Mouse (Mus musculus) CH12.LX (cell line): ENCODE measurements at regions not wholly inside any gene's neighbourhood (a gene's known extent, or its start where the extent isn't known, plus 50 kb on each side); places are given as distances from the start of the nearest gene placed in this dataset.
A peak's percentile ranks its signal among the peaks of the same experiment; 100 is the strongest.

Experiments used
- DNase-seq: peaks from one replicate; pipeline ENCODE4 v3.0.0-alpha.2; 2013; ENCODE audit errors: extremely low read depth
- H3K27ac ChIP-seq: 2 replicates; pipeline ENCODE4 v1.5.1; 2012; ENCODE audit warnings: low read depth, mild to moderate bottlenecking, control low read depth, moderate library complexity; ENCODE audit not compliant: insufficient read depth
- H3K27me3 ChIP-seq: replicated peaks from 2 replicates; pipeline ENCODE3; 2012; ENCODE audit warnings: inconsistent platforms
- H3K36me3 ChIP-seq, 2 experiments: replicated peaks in 1 of 2; 2 replicates each; pipeline versions ENCODE3 to v1.6.1; 2012; ENCODE audit warnings: inconsistent platforms in 1 of 2, low read length in 1 of 2, mild to moderate bottlenecking in 1 of 2, mixed read lengths in 1 of 2, moderate library complexity in 1 of 2; ENCODE audit not compliant: control insufficient read depth in 1 of 2, insufficient read depth in 1 of 2
- H3K4me1 ChIP-seq, 2 experiments: 2 replicates each; pipeline ENCODE4 v1.6.1; 2012; ENCODE audit warnings: inconsistent platforms in 1 of 2, moderate library complexity in 1 of 2; ENCODE audit not compliant: insufficient read depth in 2 of 2, control insufficient read depth in 1 of 2
- H3K4me2 ChIP-seq: 2 replicates; pipeline ENCODE4 v1.6.1; 2012; ENCODE audit warnings: low read depth, mild to moderate bottlenecking, control low read depth; ENCODE audit not compliant: poor library complexity, insufficient read depth, severe bottlenecking
- H3K4me3 ChIP-seq, 3 experiments: fragments of 150-350 bp in 1 of 3; sonication (generic) in 1 of 3; replicated peaks in 1 of 3; 2 replicates each; pipeline versions ENCODE3 to v1.5.1; 2011 to 2012; ENCODE audit warnings: low read depth in 2 of 3, low read length in 2 of 3, mild to moderate bottlenecking in 2 of 3, moderate library complexity in 2 of 3, control low read depth in 1 of 3, improper control_type of control experiment in 1 of 3, inconsistent platforms in 1 of 3, mixed read lengths in 1 of 3; ENCODE audit not compliant: poor library complexity in 1 of 3
- H3K79me2 ChIP-seq: replicated peaks from 2 replicates; pipeline ENCODE4 v1.6.1; 2012; ENCODE audit warnings: mild to moderate bottlenecking, moderate library complexity; ENCODE audit not compliant: control insufficient read depth, poor library complexity, insufficient read depth, severe bottlenecking; ENCODE audit errors: extremely low read depth
- H3K9ac ChIP-seq: 2 replicates; pipeline ENCODE4 v1.6.1; 2012; ENCODE audit warnings: low read depth, mild to moderate bottlenecking, control low read depth, moderate library complexity; ENCODE audit not compliant: insufficient read depth
- H3K9me3 ChIP-seq: replicated peaks from 2 replicates; pipeline ENCODE3; 2012; ENCODE audit warnings: low read length, inconsistent platforms, mixed read lengths
- BHLHE40 ChIP-seq: IDR thresholded peaks from 2 replicates; pipeline ENCODE4 v1.6.1; 2011; ENCODE audit warnings: mild to moderate bottlenecking, low read depth, low read length, improper control_type of control experiment
- CHD2 ChIP-seq: IDR thresholded peaks from 2 replicates; pipeline ENCODE4 v1.6.1; 2011; ENCODE audit warnings: low read length, improper control_type of control experiment
- CTCF ChIP-seq, 2 experiments: IDR thresholded peaks in 1 of 2; conservative IDR thresholded peaks in 1 of 2; 2 replicates each; pipeline ENCODE4 v1.5.1; 2011 to 2012; ENCODE audit warnings: low read depth in 2 of 2, low read length in 2 of 2, improper control_type of control experiment in 1 of 2, inconsistent platforms in 1 of 2, mild to moderate bottlenecking in 1 of 2, moderate library complexity in 1 of 2
- ELF1 ChIP-seq: IDR thresholded peaks from 2 replicates; pipeline ENCODE4 v1.6.1; 2014; ENCODE audit warnings: low read depth, mild to moderate bottlenecking, inconsistent platforms, low read length, improper control_type of control experiment
- EP300 ChIP-seq: IDR thresholded peaks from 2 replicates; pipeline ENCODE4 v1.6.1; 2011; ENCODE audit warnings: low read length, improper control_type of control experiment
- GABPA ChIP-seq: IDR thresholded peaks from 2 replicates; pipeline ENCODE4 v1.6.1; 2012; ENCODE audit warnings: low read depth, low read length, improper control_type of control experiment, inconsistent platforms; ENCODE audit not compliant: insufficient replicate concordance
- HCFC1 ChIP-seq: IDR thresholded peaks from 2 replicates; pipeline ENCODE4 v1.6.1; 2012; ENCODE audit warnings: low read depth, mild to moderate bottlenecking, inconsistent platforms, low read length, improper control_type of control experiment
- IRF4 ChIP-seq: IDR thresholded peaks from 2 replicates; pipeline ENCODE4 v1.6.1; 2014; ENCODE audit warnings: low read depth, mild to moderate bottlenecking, inconsistent platforms, low read length, improper control_type of control experiment
- JUND ChIP-seq: conservative IDR thresholded peaks from 2 replicates; pipeline ENCODE4 v1.6.1; 2011; ENCODE audit warnings: low read depth, low read length, improper control_type of control experiment
- MAZ ChIP-seq: IDR thresholded peaks from 2 replicates; pipeline ENCODE4 v1.6.1; 2012; ENCODE audit warnings: low read depth, mild to moderate bottlenecking, inconsistent platforms, low read length, improper control_type of control experiment, moderate library complexity
- MEF2A ChIP-seq: IDR thresholded peaks from 2 replicates; pipeline ENCODE4 v1.6.1; 2014; ENCODE audit warnings: low read depth, mild to moderate bottlenecking, inconsistent platforms, low read length, improper control_type of control experiment, borderline replicate concordance
- MXI1 ChIP-seq: IDR thresholded peaks from 2 replicates; pipeline ENCODE4 v1.6.1; 2011; ENCODE audit warnings: mild to moderate bottlenecking, low read depth, low read length, improper control_type of control experiment
- PAX5 ChIP-seq: IDR thresholded peaks from 2 replicates; pipeline ENCODE4 v1.6.1; 2012; ENCODE audit warnings: low read length, inconsistent platforms, mixed read lengths
- POLR2A ChIP-seq: IDR thresholded peaks from 2 replicates; pipeline ENCODE4 v1.6.1; 2011; ENCODE audit warnings: low read depth, mild to moderate bottlenecking, improper control_type of control experiment, low read length
- POLR2AphosphoS2 ChIP-seq: IDR thresholded peaks from 2 replicates; pipeline ENCODE4 v1.6.1; 2011; ENCODE audit warnings: low read depth, low read length, improper control_type of control experiment
- RAD21 ChIP-seq: IDR thresholded peaks from 2 replicates; pipeline ENCODE4 v1.6.1; 2011; ENCODE audit warnings: low read depth, mild to moderate bottlenecking, low read length, improper control_type of control experiment, moderate library complexity
- RCOR1 ChIP-seq: conservative IDR thresholded peaks from 2 replicates; pipeline ENCODE4 v1.6.1; 2012; ENCODE audit warnings: low read depth, mild to moderate bottlenecking, inconsistent platforms, low read length, improper control_type of control experiment
- TCF12 ChIP-seq: IDR thresholded peaks from 2 replicates; pipeline ENCODE4 v1.6.1; 2014; ENCODE audit warnings: low read depth, mild to moderate bottlenecking, inconsistent platforms, low read length, improper control_type of control experiment
- USF1 ChIP-seq: IDR thresholded peaks from 2 replicates; pipeline ENCODE4 v1.6.1; 2014; ENCODE audit warnings: low read depth, mild to moderate bottlenecking, inconsistent platforms, low read length, improper control_type of control experiment
- ZKSCAN1 ChIP-seq: IDR thresholded peaks from 2 replicates; pipeline ENCODE4 v1.6.1; 2012; ENCODE audit warnings: low read depth, inconsistent platforms, low read length, improper control_type of control experiment, borderline replicate concordance
- ZMIZ1 ChIP-seq: IDR thresholded peaks from 2 replicates; pipeline ENCODE4 v1.6.1; 2012; ENCODE audit warnings: low read depth, mild to moderate bottlenecking, inconsistent platforms, low read length, improper control_type of control experiment
- ZNF384 ChIP-seq: IDR thresholded peaks from 2 replicates; pipeline ENCODE4 v1.6.1; 2012; ENCODE audit warnings: low read depth, low read length, improper control_type of control experiment, inconsistent platforms
- dilution Hi-C: fragments of 300-500 bp; cut with MboI; formaldehyde crosslinking; loops from 2 replicates; pipeline ENCODE4 v1.14.3; 2020; ENCODE audit warnings: low sequenced_read_pairs; ENCODE audit not compliant: extremely low pct_unique_long_range_greater_than_20kb, extremely low pct_ligation_motif_present
- in situ Hi-C: fragments of 300-500 bp; cut with MboI; formaldehyde crosslinking; loops from 3 replicates; pipeline ENCODE4 v1.14.3; 2019; ENCODE audit warnings: low sequenced_read_pairs, low pct_ligation_motif_present, low pct_unique_long_range_greater_than_20kb, mixed read lengths

GRCm38 (mm10) chr12:33605393-33605792 lies 176.0 kb downstream of the Twistnb start:
- H3K4me3 ChIP-seq, result no peak overlapping the region
- H3K79me2 ChIP-seq, result no peaks in the 10 kb centered on the region
- in situ Hi-C loops (no loop called here), dilution Hi-C loops (no loop called here)
- peaks cover 0 to 28% of the 10 kb centered on the region in 2 experiments; a peak in 3 of 4 replicates for H3K4me1 ChIP-seq
- H3K9ac ChIP-seq, result no peak overlapping the region
- peak; percentile 35 for DNase-seq
- H3K27me3 ChIP-seq, result no peaks in the 10 kb centered on the region
- no peak for TF ChIP-seq JUND
- TF ChIP-seq ZMIZ1, result no peak
- TF ChIP-seq RCOR1, result no peak
- no peak for TF ChIP-seq ZKSCAN1
- no peak for TF ChIP-seq POLR2A
- TF ChIP-seq GABPA, result no peak
- no peak for TF ChIP-seq USF1
- TF ChIP-seq ZNF384, result peak; percentile 82
- TF ChIP-seq RAD21, result no peak; the same call in 1 of the 2 replicates
- TF ChIP-seq MXI1, result no peak
- no peak for TF ChIP-seq MAZ
- peak; percentile 18 to 54; a peak in 3 of 4 replicates for TF ChIP-seq CTCF (conservative IDR thresholded peaks at IDR 0.05 in 1 of 2, IDR thresholded peaks at IDR 0.05 in 1 of 2; ENCODE audit: low read depth in 2 of 2, low read length in 2 of 2)
- no peak overlapping the region for H3K4me2 ChIP-seq
- no peaks in the 10 kb centered on the region for H3K9me3 ChIP-seq
- H3K27ac ChIP-seq, result no peak overlapping the region
- no peaks in the 10 kb centered on the region for H3K36me3 ChIP-seq

DNA sequence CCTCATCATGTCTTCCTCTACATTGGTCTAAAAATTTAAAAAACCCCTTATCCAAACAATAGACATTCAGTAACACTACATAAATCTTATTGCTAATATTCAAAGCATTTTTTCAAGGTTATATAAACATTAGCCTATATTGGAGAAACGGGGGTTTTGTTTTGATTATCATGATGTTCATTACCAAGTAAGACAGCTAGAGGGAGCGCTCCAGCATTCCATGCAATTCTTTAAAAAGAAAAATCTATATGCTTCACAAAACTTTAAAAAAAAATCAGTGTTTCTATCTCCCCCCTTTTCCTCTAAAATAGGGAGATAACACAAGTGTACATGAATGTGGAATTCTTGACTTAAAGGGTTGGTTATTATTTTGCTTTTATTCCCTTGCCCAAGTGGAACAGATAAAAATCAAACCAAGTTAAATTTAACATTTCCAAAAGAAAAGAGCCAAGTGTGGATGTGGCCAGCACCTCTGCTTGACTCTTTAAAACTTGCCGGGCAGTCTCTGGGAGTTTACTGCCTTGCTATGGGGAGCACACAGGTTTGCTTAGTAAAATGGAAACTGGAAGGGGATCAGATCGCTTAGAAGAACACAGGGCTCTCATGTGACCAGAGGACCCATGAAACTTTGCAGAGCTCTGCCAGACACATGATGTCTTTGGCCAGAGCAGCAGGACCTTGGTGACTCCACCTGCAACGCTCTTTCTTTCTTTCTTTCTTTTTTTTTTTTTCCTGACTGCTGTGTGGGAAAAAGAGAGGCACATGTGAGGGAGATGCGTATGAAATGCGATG lies 178.6 kb downstream of the Twistnb start:
- dilution Hi-C loops (no loop called here), in situ Hi-C loops (no loop called here)
- DNase-seq, result peak; percentile 55
- H3K79me2 ChIP-seq, result no peaks in the 10 kb centered on the region
- TF ChIP-seq POLR2AphosphoS2 (no peak), CTCF (conservative IDR thresholded peaks at IDR 0.05 in 1 of 2, IDR thresholded peaks at IDR 0.05 in 1 of 2; ENCODE audit: low read depth in 2 of 2, low read length in 2 of 2) (peak in 1 of 2 experiments; percentile 49; a peak in 2 of 4 replicates), ELF1 (no peak), POLR2A (no peak), RAD21 (peak; percentile 10), IRF4 (peak; percentile 77), PAX5 (no peak), BHLHE40 (peak; percentile 92), HCFC1 (no peak), USF1 (peak; percentile 29), JUND (peak; percentile 62), EP300 (peak; percentile 60; the same call in 1 of the 2 replicates), MEF2A (no peak), ZMIZ1 (no peak), TCF12 (0 out of 2 replicates have a peak, but pooled peaks have one; percentile 26), CHD2 (no peak)
- peaks cover 0 to 48% of the 10 kb centered on the region in 2 experiments; a peak in 3 of 4 replicates for H3K4me1 ChIP-seq
- H3K27ac ChIP-seq, result no peak overlapping the region
- H3K36me3 ChIP-seq, result no peaks in the 10 kb centered on the region
- no peaks in the 10 kb centered on the region for H3K9me3 ChIP-seq
- no peak overlapping the region for H3K9ac ChIP-seq
- no peak overlapping the region for H3K4me3 ChIP-seq
- peak overlapping the region; percentile 82 for H3K4me2 ChIP-seq
- no peaks in the 10 kb centered on the region for H3K27me3 ChIP-seq
